Mouse (Mus musculus) embryonic facial prominence, embryonic 11.5 days (tissue): ENCODE results near the gene Btn2a2. TPM values are rescaled to one million over a fixed set of nuclear protein-coding genes. Genes with fewer than 3 reads are reported as not detected.
A peak's percentile ranks its signal among the peaks of the same experiment; 100 is the strongest.

Source experiments
- ATAC-seq: fragments of 200-750 bp; cut with Nextera tagmentation; replicated peaks from 2 replicates; pipeline ENCODE4 v1.8.0; 2017; ENCODE audit warnings: low read depth; ENCODE audit not compliant: insufficient number of reproducible peaks, low FRiP score, low TSS enrichment
- DNase-seq: peaks from one replicate; pipeline ENCODE4 v3.0.0-alpha.2; 2015; ENCODE audit warnings: low spot score
- H3K27ac ChIP-seq: fragments of 300-500 bp; sonication (generic); replicated peaks from 2 replicates; pipeline ENCODE4 v1.5.1; 2014; ENCODE audit warnings: mild to moderate bottlenecking, low read depth, low read length, control low read depth
- H3K27me3 ChIP-seq: fragments of 300-500 bp; sonication (generic); 2 replicates; pipeline ENCODE4 v1.6.1; 2014; ENCODE audit warnings: mild to moderate bottlenecking, low read length, moderate library complexity, mixed read lengths; ENCODE audit not compliant: control insufficient read depth, insufficient read depth
- H3K36me3 ChIP-seq: fragments of 300-500 bp; sonication (generic); replicated peaks from 2 replicates; pipeline ENCODE4 v1.6.1; 2014; ENCODE audit warnings: low read depth, mild to moderate bottlenecking, low read length, moderate library complexity, mixed read lengths; ENCODE audit not compliant: control insufficient read depth, insufficient read depth
- H3K4me1 ChIP-seq: fragments of 300-500 bp; sonication (generic); 2 replicates; pipeline ENCODE4 v1.6.1; 2014; ENCODE audit warnings: low read length, mixed read lengths; ENCODE audit not compliant: control insufficient read depth, insufficient read depth
- H3K4me2 ChIP-seq: fragments of 300-500 bp; sonication (generic); 2 replicates; pipeline ENCODE4 v1.6.1; 2014; ENCODE audit warnings: low read depth, mild to moderate bottlenecking, control low read depth, low read length, moderate library complexity
- H3K4me3 ChIP-seq: fragments of 300-500 bp; sonication (generic); 2 replicates; pipeline ENCODE4 v1.5.1; 2014; ENCODE audit warnings: low read depth, low read length, control low read depth
- H3K9ac ChIP-seq: fragments of 300-500 bp; sonication (generic); replicated peaks from 2 replicates; pipeline ENCODE4 v1.6.1; 2014; ENCODE audit warnings: mild to moderate bottlenecking, control low read depth, low read length
- H3K9me3 ChIP-seq: fragments of 300-500 bp; sonication (generic); replicated peaks from 2 replicates; pipeline ENCODE4 v1.6.1; 2016; ENCODE audit warnings: mild to moderate bottlenecking, low read length, inconsistent platforms, mixed read lengths; ENCODE audit not compliant: control insufficient read depth
- WGBS: fragments of 180-500 bp; shearing (Covaris S2); extraction: QIAGEN DNeasy Blood & Tissue Kit; methylation state at CpG from one replicate; pipeline ENCODE4 v1.1.7; 2014; 5-methylcytosine and 5-hydroxymethylcytosine counted together
- polyA plus RNA-seq: library from polyadenylated mRNA; unstranded; fragments of >200 nt; fragmentation: Nextera tagmentation; extraction: Ambion mirVana; gene quantifications from 2 replicates; pipeline ENCODE4 v1.2.1, GENCODE M21; 2014

The Btn2a2 gene
- polyA plus RNA-seq, 1 experiment from 2014 or later: 1.4 TPM

GRCm38 (mm10) chr13:23436861-23437822 lies 51.5 kb downstream of the Btn2a2 start:
- Histone ChIP-seq H3K4me2 (peak overlapping the region; percentile 50), H3K27ac (peak overlapping the region; percentile 25; the same call in 1 of the 2 replicates), H3K4me1 (no peaks in the 10 kb centered on the region), H3K9me3 (no peaks in the 10 kb centered on the region), H3K9ac (peak overlapping the region; percentile 48), H3K27me3 (no peaks in the 10 kb centered on the region), H3K36me3 (no peaks in the 10 kb centered on the region), H3K4me3 (peak overlapping the region; percentile 48)
- under 1% methylated on average over 32 of the region's 32 CpGs for WGBS
- DNase-seq: peak; percentile 80
- peak; percentile 30; the same call in 1 of the 2 replicates for ATAC-seq

GRCm38 (mm10) chr13:23436231-23436661 lies 52.4 kb downstream of the Btn2a2 start:
- no peaks in the 10 kb centered on the region for H3K36me3 ChIP-seq
- H3K4me3 ChIP-seq: peak overlapping the region; percentile 42
- whole genome bisulfite sequencing: 1% methylated on average over 11 of the region's 11 CpGs
- no peaks in the 10 kb centered on the region for H3K4me1 ChIP-seq
- H3K27me3 ChIP-seq: no peaks in the 10 kb centered on the region
- H3K27ac ChIP-seq: no peak overlapping the region
- no peak overlapping the region for H3K9ac ChIP-seq
- DNase-seq: peak; percentile 80
- no peak for ATAC-seq
- H3K4me2 ChIP-seq: no peak overlapping the region
- no peaks in the 10 kb centered on the region for H3K9me3 ChIP-seq

- ATAC-seq: no peak
- DNase-seq: peak; percentile 45
- Histone ChIP-seq H3K4me3 (peak overlapping the region; percentile 42), H3K9me3 (no peaks in the 10 kb centered on the region), H3K36me3 (no peaks in the 10 kb centered on the region), H3K27ac (no peak overlapping the region), H3K4me2 (peak overlapping the region; percentile 42), H3K27me3 (no peaks in the 10 kb centered on the region), H3K9ac (peak overlapping the region; percentile 37; the same call in 1 of the 2 replicates), H3K4me1 (no peaks in the 10 kb centered on the region)
- WGBS: 2% methylated on average over 12 of the region's 12 CpGs
Measured at GRCm38 (mm10) chr13:23435676-23436075, 53.0 kb downstream of the Btn2a2 start.

- peak overlapping the region; percentile 42 for H3K4me3 ChIP-seq
- no peak for ATAC-seq
- 17% methylated on average over 4 of the region's 4 CpGs for WGBS
- H3K27ac ChIP-seq: no peak overlapping the region
- H3K9ac ChIP-seq: 0 out of 2 replicates have a peak overlapping the region, but pooled peaks have one; percentile 37
- H3K27me3 ChIP-seq: no peaks in the 10 kb centered on the region
- no peaks in the 10 kb centered on the region for H3K36me3 ChIP-seq
- H3K4me1 ChIP-seq: no peaks in the 10 kb centered on the region
- no peak for DNase-seq
- no peaks in the 10 kb centered on the region for H3K9me3 ChIP-seq
- peak overlapping the region; percentile 42 for H3K4me2 ChIP-seq
Measured at GRCm38 (mm10) chr13:23435241-23435640, 53.4 kb downstream of the Btn2a2 start.

- Histone ChIP-seq H3K4me3 (no peak overlapping the region), H3K4me1 (no peaks in the 10 kb centered on the region), H3K27me3 (no peaks in the 10 kb centered on the region), H3K36me3 (no peaks in the 10 kb centered on the region), H3K4me2 (0 out of 2 replicates have a peak overlapping the region, but pooled peaks have one; percentile 21), H3K9ac (no peak overlapping the region), H3K9me3 (no peaks in the 10 kb centered on the region), H3K27ac (no peak overlapping the region)
- 8% methylated on average over 7 of the region's 7 CpGs for WGBS
- peak; percentile 25 for DNase-seq
- no peak for ATAC-seq
Measured at GRCm38 (mm10) chr13:23434426-23434825, 54.2 kb downstream of the Btn2a2 start.

GRCm38 (mm10) chr13:23433801-23434200 lies 54.9 kb downstream of the Btn2a2 start:
- 55% methylated on average over 5 of the region's 5 CpGs for WGBS
- H3K9me3 ChIP-seq: no peaks in the 10 kb centered on the region
- H3K4me2 ChIP-seq: no peak overlapping the region
- ATAC-seq (no peak), DNase-seq (no peak)
- H3K9ac ChIP-seq: no peak overlapping the region
- H3K27me3 ChIP-seq: no peaks in the 10 kb centered on the region
- H3K36me3 ChIP-seq: no peaks in the 10 kb centered on the region
- no peak overlapping the region for H3K27ac ChIP-seq
- no peaks in the 10 kb centered on the region for H3K4me1 ChIP-seq
- no peak overlapping the region for H3K4me3 ChIP-seq

GRCm38 (mm10) chr13:23433206-23433605 lies 55.5 kb downstream of the Btn2a2 start:
- peak overlapping the region; percentile 16 for H3K4me2 ChIP-seq
- H3K9me3 ChIP-seq: no peaks in the 10 kb centered on the region
- no peaks in the 10 kb centered on the region for H3K4me1 ChIP-seq
- WGBS: 11% methylated on average over 5 of the region's 5 CpGs
- H3K9ac ChIP-seq: no peak overlapping the region
- no peaks in the 10 kb centered on the region for H3K36me3 ChIP-seq
- peak; percentile 32 for DNase-seq
- no peaks in the 10 kb centered on the region for H3K27me3 ChIP-seq
- ATAC-seq: no peak
- H3K4me3 ChIP-seq: peak overlapping the region; percentile 45
- H3K27ac ChIP-seq: no peak overlapping the region
